ENCODE assay signal across 22 mouse cellular contexts in genomic region chr7:115951689-115952088, GRCm38 (mm10).
DNase-seq lines count a peak whose midpoint lies in the region; ATAC-seq and TF ChIP-seq lines count a peak whose summit lies in the region.
"Had no signal": no experiment of that assay in that cellular context is flagged by ENCODE, and none has a peak within 500 bp of the region (broad histone marks: within the 10 kb centered on the region; RNA-seq: fewer than 3 reads in every experiment).

No protein-coding gene starts in this region.

- no peak for TF ChIP-seq RAD21 in MEL (IDR thresholded peaks at IDR 0.05; ENCODE audit: low read depth, low read length)

- H3K27me3 ChIP-seq in G1E (ENCODE audit: insufficient read depth, low read length) (peaks cover 9% of the 10 kb centered on the region; the same call in 1 of the 2 replicates), MEL (ENCODE audit: control insufficient read depth in 1 of 2, insufficient read depth in 2 of 2, low read length in 2 of 2) (no peaks in the 10 kb centered on the region; a peak in 2 of 4 replicates)
- H3K27me3 ChIP-seq in liver, embryonic 15.5 days = no peaks in the 10 kb centered on the region
- H3K27me3 ChIP-seq in midbrain, embryonic 10.5 days (ENCODE audit: low read depth, poor library complexity, severe bottlenecking) = no peaks in the 10 kb centered on the region
- H3K27me3 ChIP-seq: embryonic facial prominence, embryonic 13.5 days; forebrain, embryonic 15.5 days; limb, embryonic 15.5 days; midbrain, embryonic 12.5 days had no signal

- intact Hi-C loops in heart, postnatal 25 days (cut with DNase I) = loop anchor here (5.0 kb wide), 1 partner anchor 81 kb away; no protein-coding TSS in a partner anchor

- no peaks in the 10 kb centered on the region for H3K79me2 ChIP-seq in MEL (ENCODE audit: control insufficient read depth, insufficient read depth, low read length, poor library complexity)

- no peak for TF ChIP-seq EP300 in MEL (IDR thresholded peaks at IDR 0.05; ENCODE audit: low read depth in 1 of 2, low read length in 2 of 2)

- no peak overlapping the region for H3K4me3 ChIP-seq in G1E (ENCODE audit: low read depth, low read length)
- H3K4me3 ChIP-seq in MEL (ENCODE audit: control insufficient read depth in 1 of 2, insufficient read depth in 1 of 2, low read depth in 2 of 2, low read length in 2 of 2) = no peak overlapping the region
- H3K4me3 ChIP-seq in liver, embryonic 15.5 days (replicated peaks) = no peak overlapping the region
- no peak overlapping the region for H3K4me3 ChIP-seq in midbrain, embryonic 10.5 days
- H3K4me3 ChIP-seq: embryonic facial prominence, embryonic 13.5 days; forebrain, embryonic 15.5 days; left cerebral cortex, adult 2 months; limb, embryonic 15.5 days; midbrain, embryonic 12.5 days had no signal

- no peak overlapping the region for H3K9ac ChIP-seq in MEL (ENCODE audit: control insufficient read depth, low read depth, low read length, poor library complexity, severe bottlenecking)
- no peak overlapping the region; the same call in 1 of the 2 replicates for H3K9ac ChIP-seq in liver, embryonic 15.5 days
- H3K9ac ChIP-seq: embryonic facial prominence, embryonic 13.5 days; forebrain, embryonic 15.5 days; hindbrain, embryonic 14.5 days; limb, embryonic 15.5 days; midbrain, embryonic 12.5 days had no signal

- H3K4me1 ChIP-seq in G1E (ENCODE audit: insufficient read depth, low read depth, low read length) (peaks cover 21% of the 10 kb centered on the region), MEL (ENCODE audit: control insufficient read depth in 1 of 2, insufficient read depth in 2 of 2, low read length in 2 of 2) (no peaks in the 10 kb centered on the region; a peak in 1 of 4 replicates)
- peaks cover 34% of the 10 kb centered on the region for H3K4me1 ChIP-seq in liver, embryonic 15.5 days (replicated peaks)
- no peaks in the 10 kb centered on the region for H3K4me1 ChIP-seq in midbrain, embryonic 10.5 days
- H3K4me1 ChIP-seq: embryonic facial prominence, embryonic 13.5 days; forebrain, embryonic 15.5 days; limb, embryonic 15.5 days; midbrain, embryonic 12.5 days had no signal

- no peak for DNase-seq in G1E (ENCODE audit: low spot score)
- peak; percentile 20 for DNase-seq in MEL (ENCODE audit: low read depth, low spot score)
- DNase-seq in gastrocnemius, adult 8-10 months (ENCODE audit: low spot score in 2 of 2) = no peak
- DNase-seq in midbrain, embryonic 10.5 days (ENCODE audit: low spot score) = no peak
- no peak for DNase-seq in heart, postnatal 25 days (ENCODE audit: low spot score)
- DNase-seq: adrenal gland, postnatal 25 days; cerebellum, adult 11-12 months; cerebellum, postnatal 10 days; gastrocnemius, postnatal 14 days; heart, postnatal 36 days; kidney, adult 2 months; kidney, postnatal 10 days had no signal

- H3K9me3 ChIP-seq in G1E (replicated peaks) (no peaks in the 10 kb centered on the region), MEL (replicated peaks; ENCODE audit: insufficient read depth, low read length) (no peaks in the 10 kb centered on the region)
- no peaks in the 10 kb centered on the region for H3K9me3 ChIP-seq in liver, embryonic 15.5 days (replicated peaks)
- H3K9me3 ChIP-seq in midbrain, embryonic 10.5 days (replicated peaks) = no peaks in the 10 kb centered on the region
- H3K9me3 ChIP-seq: embryonic facial prominence, embryonic 13.5 days; forebrain, embryonic 15.5 days; limb, embryonic 15.5 days; midbrain, embryonic 12.5 days had no signal

- TF ChIP-seq CTCF in G1E (IDR thresholded peaks at IDR 0.05; ENCODE audit: low read depth, low read length) (no peak), MEL (IDR thresholded peaks at IDR 0.05 in 2 of 3, conservative IDR thresholded peaks at IDR 0.05 in 1 of 3; ENCODE audit: control insufficient read depth in 1 of 3, insufficient read depth in 1 of 3, low read depth in 2 of 3, low read length in 3 of 3, poor library complexity in 1 of 3, severe bottlenecking in 1 of 3) (no peak)

- peak overlapping the region; percentile 39 for H3K4me2 ChIP-seq in liver, embryonic 15.5 days
- H3K4me2 ChIP-seq: embryonic facial prominence, embryonic 13.5 days; forebrain, embryonic 15.5 days; hindbrain, embryonic 14.5 days; limb, embryonic 15.5 days; midbrain, embryonic 12.5 days had no signal

- 31% methylated on average over 4 of the region's 4 CpGs for WGBS in liver, embryonic 15.5 days (ENCODE audit: insufficient replicate concordance)
- 79% methylated on average over 4 of the region's 4 CpGs for WGBS in midbrain, embryonic 10.5 days

- no peak overlapping the region for H3K27ac ChIP-seq in MEL (ENCODE audit: control insufficient read depth, low read depth, low read length)
- peak overlapping the region; percentile 84 for H3K27ac ChIP-seq in liver, embryonic 15.5 days (replicated peaks)
- H3K27ac ChIP-seq in midbrain, embryonic 10.5 days (replicated peaks) = no peak overlapping the region
- H3K27ac ChIP-seq: embryonic facial prominence, embryonic 13.5 days; forebrain, embryonic 15.5 days; hindbrain, embryonic 14.5 days; left cerebral cortex, adult 2 months; limb, embryonic 15.5 days; macrophage; midbrain, embryonic 12.5 days had no signal

- TF ChIP-seq POLR2A in MEL (IDR thresholded peaks at IDR 0.05; ENCODE audit: control insufficient read depth in 1 of 2, insufficient read depth in 1 of 2, low read depth in 1 of 2, low read length in 2 of 2, poor library complexity in 1 of 2) = no peak

- H3K36me3 ChIP-seq in G1E (replicated peaks) (no peaks in the 10 kb centered on the region), MEL (ENCODE audit: control insufficient read depth in 1 of 2, insufficient read depth in 2 of 2, low read length in 2 of 2) (peaks cover 0 to 3% of the 10 kb centered on the region in 2 experiments; a peak in 2 of 4 replicates)
- no peaks in the 10 kb centered on the region for H3K36me3 ChIP-seq in liver, embryonic 15.5 days (replicated peaks)
- H3K36me3 ChIP-seq in midbrain, embryonic 10.5 days = no peaks in the 10 kb centered on the region
- H3K36me3 ChIP-seq: embryonic facial prominence, embryonic 13.5 days; forebrain, embryonic 15.5 days; limb, embryonic 15.5 days; midbrain, embryonic 12.5 days had no signal

- ATAC-seq in G1E (ENCODE audit: extremely low read depth, insufficient number of reproducible peaks, low FRiP score, poor library complexity, severe bottlenecking) = peak; percentile 60; the same call in 1 of the 2 replicates
- peak; percentile 85 for ATAC-seq in erythroblast, adult 5-6 weeks (replicated peaks; ENCODE audit: low FRiP score, poor library complexity, severe bottlenecking)
- ATAC-seq in liver, embryonic 15.5 days (ENCODE audit: insufficient read depth) = peak; percentile 98
- ATAC-seq: forebrain, embryonic 15.5 days; lung, postnatal 0 days had no signal

TF ChIP-seq in MEL, 35 proteins besides CTCF, POLR2A, EP300 and RAD21:
- no peak for TF ChIP-seq ZNF384 (IDR thresholded peaks at IDR 0.05; ENCODE audit: low read depth, low read length)
- no peak for TF ChIP-seq TAL1 (IDR thresholded peaks at IDR 0.05; ENCODE audit: low read length)
- no peak for TF ChIP-seq MAFK (IDR thresholded peaks at IDR 0.05; ENCODE audit: borderline replicate concordance, low read depth, low read length)
- no peak for TF ChIP-seq MEF2A (IDR thresholded peaks at IDR 0.05; ENCODE audit: extremely low read depth, insufficient replicate concordance, low read depth, low read length, poor library complexity, severe bottlenecking)
- no peak for TF ChIP-seq ELF1 (IDR thresholded peaks at IDR 0.05; ENCODE audit: low read depth, low read length)
- no peak for TF ChIP-seq E2F4 (IDR thresholded peaks at IDR 0.05; ENCODE audit: borderline replicate concordance, low read depth, low read length)
- TF ChIP-seq SIN3A (IDR thresholded peaks at IDR 0.05; ENCODE audit: low read length) = no peak
- TF ChIP-seq POLR2AphosphoS2 (IDR thresholded peaks at IDR 0.05; ENCODE audit: low read length) = no peak
- no peak for TF ChIP-seq SMC3 (IDR thresholded peaks at IDR 0.05; ENCODE audit: low read depth, low read length)
- no peak for TF ChIP-seq KAT2A (conservative IDR thresholded peaks at IDR 0.05; ENCODE audit: low read depth, low read length)
- TF ChIP-seq JUND (IDR thresholded peaks at IDR 0.05; ENCODE audit: low read depth, low read length) = no peak
- no peak for TF ChIP-seq TCF12 (IDR thresholded peaks at IDR 0.05; ENCODE audit: low read depth, low read length)
- no peak for TF ChIP-seq MAX (IDR thresholded peaks at IDR 0.05; ENCODE audit: low read length)
- TF ChIP-seq BHLHE40 (IDR thresholded peaks at IDR 0.05; ENCODE audit: borderline replicate concordance, low read depth, low read length) = no peak
- TF ChIP-seq NRF1 (IDR thresholded peaks at IDR 0.05; ENCODE audit: insufficient read depth, low read depth, low read length, poor library complexity, severe bottlenecking) = no peak
- no peak for TF ChIP-seq UBTF (IDR thresholded peaks at IDR 0.05; ENCODE audit: borderline replicate concordance, insufficient read depth, low read depth, low read length)
